Mouse (Mus musculus): Measurements from ENCODE around the gene Rflnb.
"Not testable (repeated sequence)": the region's sequence is repeated elsewhere in the genome, so short reads cannot be mapped to it uniquely, and the experiment has no call there.

Rflnb gene

GRCm38 (mm10) chr11:76039271-76040053, 11.9 kb upstream of the Rflnb start:
- in situ Hi-C loops (cut with MboI; ENCODE audit: unreplicated experiment in 2 of 2): no loop called here

- in situ Hi-C loops (cut with MboI; ENCODE audit: unreplicated experiment in 2 of 2): no loop called here
Measured at GRCm38 (mm10) chr11:76037581-76038294, 10.2 kb upstream of the Rflnb start.

GRCm38 (mm10) chr11:76035182-76035581, 7.6 kb upstream of the Rflnb start:
- in situ Hi-C loops (cut with MboI; ENCODE audit: unreplicated experiment in 2 of 2): no loop called here

GRCm38 (mm10) chr11:76033836-76034235, 6.3 kb upstream of the Rflnb start:
- in situ Hi-C loops (cut with MboI; ENCODE audit: unreplicated experiment in 2 of 2): loop anchor here in 1 of 2 experiments (5.0 kb wide), 1 partner anchor 67 kb away; no protein-coding TSS in a partner anchor

- in situ Hi-C loops (cut with MboI; ENCODE audit: unreplicated experiment in 2 of 2): loop anchor here in 1 of 2 experiments (5.0 kb wide), 1 partner anchor 66 kb away; no protein-coding TSS in a partner anchor
Measured at GRCm38 (mm10) chr11:76033359-76033758, 5.8 kb upstream of the Rflnb start.

GRCm38 (mm10) chr11:76028072-76028465, 487 bp upstream of the Rflnb start:
- in situ Hi-C loops (cut with MboI; ENCODE audit: unreplicated experiment in 2 of 2): no loop called here

GRCm38 (mm10) chr11:76026527-76027138, 949 bp downstream of the Rflnb start:
- in situ Hi-C loops (cut with MboI; ENCODE audit: unreplicated experiment in 2 of 2): no loop called here

- in situ Hi-C loops (cut with MboI; ENCODE audit: unreplicated experiment in 2 of 2): no loop called here
Measured at GRCm38 (mm10) chr11:76025080-76025583, 2.5 kb downstream of the Rflnb start.

GRCm38 (mm10) chr11:76020916-76021315, 6.7 kb downstream of the Rflnb start:
- in situ Hi-C loops (cut with MboI; ENCODE audit: unreplicated experiment in 2 of 2): no loop called here

GRCm38 (mm10) chr11:76019879-76020278, 7.7 kb downstream of the Rflnb start:
- in situ Hi-C loops (cut with MboI; ENCODE audit: unreplicated experiment in 2 of 2): no loop called here

GRCm38 (mm10) chr11:76015814-76016213, 11.8 kb downstream of the Rflnb start:
- in situ Hi-C loops (cut with MboI; ENCODE audit: unreplicated experiment in 2 of 2): no loop called here

GRCm38 (mm10) chr11:76015251-76015650, 12.3 kb downstream of the Rflnb start:
- in situ Hi-C loops (cut with MboI; ENCODE audit: unreplicated experiment in 2 of 2): no loop called here

- in situ Hi-C loops (cut with MboI; ENCODE audit: unreplicated experiment in 2 of 2): no loop called here
Measured at GRCm38 (mm10) chr11:76010838-76011624, 16.6 kb downstream of the Rflnb start.

GRCm38 (mm10) chr11:76009101-76009500, 18.5 kb downstream of the Rflnb start:
- in situ Hi-C loops (cut with MboI; ENCODE audit: unreplicated experiment in 2 of 2): no loop called here

GRCm38 (mm10) chr11:76008162-76008561, 19.4 kb downstream of the Rflnb start:
- in situ Hi-C loops (cut with MboI; ENCODE audit: unreplicated experiment in 2 of 2): no loop called here

- in situ Hi-C loops (cut with MboI; ENCODE audit: unreplicated experiment in 2 of 2): not testable (repeated sequence)
Measured at GRCm38 (mm10) chr11:76004276-76004675, 23.3 kb downstream of the Rflnb start.

GRCm38 (mm10) chr11:76001237-76001878, 26.2 kb downstream of the Rflnb start:
- in situ Hi-C loops (cut with MboI; ENCODE audit: unreplicated experiment in 2 of 2): no loop called here

- in situ Hi-C loops (cut with MboI; ENCODE audit: unreplicated experiment in 2 of 2): no loop called here
Measured at GRCm38 (mm10) chr11:76000701-76001100, 26.9 kb downstream of the Rflnb start.

GRCm38 (mm10) chr11:75999440-76000155, 28.0 kb downstream of the Rflnb start, which contains the start of gene 1700016K19Rik:
1700016K19Rik (plus strand) TSS chr11:75999912.
- in situ Hi-C loops (cut with MboI; ENCODE audit: unreplicated experiment in 2 of 2): no loop called here
